Mouse (Mus musculus) cerebellum, adult 11 months (tissue): Measurements from ENCODE around the gene Pgap2.

Experiments
- DNase-seq: peaks from one replicate; pipeline ENCODE4 v3.0.0; 2022

Gene Pgap2

DNA sequence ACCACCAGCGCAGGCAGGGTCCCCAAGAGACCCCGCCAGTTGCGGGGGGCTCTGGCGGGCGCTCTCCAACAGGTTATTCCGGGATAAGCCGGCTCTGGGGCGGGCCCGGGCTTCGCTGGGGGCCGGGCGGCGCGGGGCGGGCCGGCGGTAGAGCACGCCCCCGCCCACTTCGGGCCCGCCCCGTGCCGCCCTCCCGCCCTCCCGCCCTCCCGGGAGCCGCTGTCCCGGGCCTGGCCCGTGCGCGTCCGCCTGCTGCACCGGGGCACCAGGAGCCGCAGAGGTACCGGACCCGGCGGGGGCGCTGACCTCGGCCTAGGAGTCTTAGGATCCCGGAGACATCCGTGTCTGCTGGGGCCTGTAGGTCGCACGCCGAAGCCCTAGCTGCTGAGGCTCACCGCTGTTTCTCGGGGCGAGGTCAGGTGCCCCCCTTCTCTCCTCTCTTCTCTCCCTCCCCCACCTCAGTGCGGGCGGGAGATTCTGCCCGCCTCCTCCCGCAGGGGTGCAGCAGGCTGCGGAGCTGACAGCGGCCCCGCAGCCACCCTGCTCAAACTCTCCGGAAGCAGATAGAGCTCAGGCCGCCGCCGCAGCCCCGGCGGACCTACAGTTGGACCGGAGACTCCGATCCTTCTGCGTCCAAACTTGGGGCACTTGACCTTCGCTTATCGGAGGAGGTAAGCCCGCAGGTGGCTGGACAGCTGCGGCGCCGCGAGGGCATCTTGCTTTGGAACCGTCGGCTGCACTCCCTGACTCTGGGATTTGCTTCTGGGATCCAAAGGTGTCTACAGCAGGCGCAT lies 57.8 kb downstream of the Pgap2 start, which contains the start of gene Stim1:
Gene Stim1 (plus strand): TSS at position 206 of the 794 bp plus-strand sequence.
- peak; percentile 63 for DNase-seq

DNA sequence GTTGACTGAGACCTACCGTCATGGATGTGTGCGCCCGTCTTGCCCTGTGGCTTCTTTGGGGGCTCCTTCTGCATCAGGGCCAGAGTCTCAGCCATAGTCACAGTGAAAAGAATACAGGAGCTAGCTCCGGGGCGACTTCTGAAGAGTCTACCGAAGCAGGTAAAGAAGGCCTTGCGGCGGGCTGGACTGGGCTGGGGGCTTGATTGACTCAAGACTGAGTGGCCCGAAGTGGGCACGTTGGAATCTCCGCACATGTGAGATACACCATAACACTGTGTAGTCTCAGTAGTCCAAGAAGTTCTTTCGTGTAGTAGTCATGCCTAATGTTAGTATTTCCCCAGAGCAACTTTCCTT lies 58.4 kb downstream of the Pgap2 start:
- DNase-seq = no peak

DNA sequence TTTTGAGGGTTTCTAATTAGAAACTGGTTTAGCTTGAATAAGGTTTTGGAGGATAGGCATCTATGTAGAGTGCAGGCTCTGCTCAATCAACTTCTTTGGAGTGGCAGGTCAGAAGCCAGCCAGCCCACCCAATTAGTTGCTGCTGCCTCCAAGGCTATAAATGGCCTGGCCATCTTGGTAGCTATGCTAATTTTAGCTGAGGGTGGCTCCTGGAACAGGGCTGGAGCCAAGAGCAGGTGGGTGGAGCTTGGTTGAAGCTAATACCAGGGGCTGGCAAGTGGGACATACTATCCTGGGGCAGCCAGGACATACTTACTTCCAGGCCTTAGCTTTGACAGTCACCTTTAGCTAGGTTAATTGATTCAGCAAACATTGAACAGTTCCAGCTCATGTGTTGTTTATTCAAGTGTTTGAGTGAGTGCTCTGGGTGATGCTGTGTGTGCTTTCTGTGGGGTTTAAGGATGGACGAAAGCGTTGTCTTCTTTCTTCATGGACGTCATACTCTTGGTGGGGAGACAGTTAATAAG lies 62.5 kb downstream of the Pgap2 start:
- DNase-seq = no peak

DNA sequence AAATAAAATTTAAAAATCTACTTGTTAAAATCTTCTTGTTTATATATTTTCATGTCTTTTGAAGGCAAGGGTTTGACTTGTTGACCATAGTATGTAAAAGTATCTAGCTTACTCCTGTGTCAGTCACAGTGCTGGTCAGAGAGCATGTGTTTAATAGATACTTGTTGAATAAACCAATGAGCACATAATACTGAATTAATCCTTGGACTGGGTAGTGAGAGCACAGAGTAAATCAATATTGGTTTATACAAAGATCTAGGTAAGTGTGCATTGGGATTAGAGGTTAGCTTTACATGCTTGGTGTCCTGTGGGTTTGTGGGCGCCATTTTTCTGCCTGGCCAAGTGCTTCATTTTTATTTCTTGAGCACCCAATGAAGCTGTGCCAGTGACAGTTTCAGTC lies 71.4 kb downstream of the Pgap2 start:
- no peak for DNase-seq

DNA sequence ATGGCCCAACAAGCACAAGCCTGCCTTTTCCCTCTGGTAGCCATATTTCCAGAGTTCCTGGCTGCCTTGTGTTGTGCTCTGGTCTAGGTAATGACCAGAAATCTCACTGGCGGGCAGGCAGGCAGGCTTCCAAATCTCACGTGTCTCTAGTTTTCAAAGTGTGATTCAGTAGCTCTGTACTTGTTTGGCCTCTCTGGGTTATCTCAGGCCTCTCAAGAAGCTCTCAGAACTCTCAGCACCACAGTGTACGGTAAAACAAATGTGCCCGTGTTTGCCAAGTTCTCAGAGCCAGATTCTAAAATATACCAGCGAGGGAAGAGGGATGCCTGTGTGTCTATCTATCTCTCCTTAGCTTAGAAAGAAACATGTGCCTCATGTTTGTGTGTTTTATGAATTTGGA lies 72.3 kb downstream of the Pgap2 start:
- no peak for DNase-seq
